Mouse (Mus musculus) MEL (cell line): ENCODE data around the gene Myom1. TPM values are rescaled to one million over a fixed set of nuclear protein-coding genes. Genes with fewer than 3 reads are reported as not detected.

ENCODE experiments used
- DNase-seq: peaks from one replicate; pipeline ENCODE4 v3.0.0; 2011; ENCODE audit warnings: low read depth, low spot score
- H3K27ac ChIP-seq: 2 replicates; pipeline ENCODE4 v1.5.1; 2012; ENCODE audit warnings: low read depth, mild to moderate bottlenecking, control low read depth, low read length, moderate library complexity; ENCODE audit not compliant: control insufficient read depth
- H3K27me3 ChIP-seq, 2 experiments: fragments of 150-350 bp in 1 of 2; sonication (generic) in 1 of 2; 2 replicates each; pipeline ENCODE4 v1.6.1; 2012; ENCODE audit warnings: low read length in 2 of 2, mild to moderate bottlenecking in 2 of 2, improper control_type of control experiment in 1 of 2, moderate library complexity in 1 of 2; ENCODE audit not compliant: insufficient read depth in 2 of 2, control insufficient read depth in 1 of 2
- H3K36me3 ChIP-seq, 2 experiments: 2 replicates each; pipeline ENCODE4 v1.6.1; 2012 to 2014; ENCODE audit warnings: low read length in 2 of 2, improper control_type of control experiment in 1 of 2, inconsistent platforms in 1 of 2, mild to moderate bottlenecking in 1 of 2; ENCODE audit not compliant: insufficient read depth in 2 of 2, control insufficient read depth in 1 of 2
- H3K4me1 ChIP-seq, 2 experiments: fragments of 150-350 bp in 1 of 2; sonication (generic) in 1 of 2; 2 replicates each; pipeline ENCODE4 v1.6.1; 2012; ENCODE audit warnings: low read length in 2 of 2, improper control_type of control experiment in 1 of 2, mild to moderate bottlenecking in 1 of 2; ENCODE audit not compliant: insufficient read depth in 2 of 2, control insufficient read depth in 1 of 2
- H3K4me3 ChIP-seq, 2 experiments: fragments of 150-350 bp in 1 of 2; sonication (generic) in 1 of 2; 2 replicates each; pipeline ENCODE4 v1.5.1; 2012; ENCODE audit warnings: low read depth in 2 of 2, low read length in 2 of 2, mild to moderate bottlenecking in 2 of 2, moderate library complexity in 2 of 2, control low read depth in 1 of 2, improper control_type of control experiment in 1 of 2; ENCODE audit not compliant: control insufficient read depth in 1 of 2, insufficient read depth in 1 of 2
- H3K79me2 ChIP-seq: 2 replicates; pipeline ENCODE4 v1.6.1; 2012; ENCODE audit warnings: mild to moderate bottlenecking, low read length, moderate library complexity; ENCODE audit not compliant: control insufficient read depth, poor library complexity, insufficient read depth
- H3K9ac ChIP-seq: 2 replicates; pipeline ENCODE4 v1.6.1; 2012; ENCODE audit warnings: low read depth, mild to moderate bottlenecking, control low read depth, low read length, moderate library complexity; ENCODE audit not compliant: control insufficient read depth, poor library complexity, severe bottlenecking
- H3K9me3 ChIP-seq: fragments of 150-350 bp; sonication (generic); replicated peaks from 2 replicates; pipeline ENCODE4 v1.6.1; 2012; ENCODE audit warnings: mild to moderate bottlenecking, low read length, improper control_type of control experiment, moderate library complexity; ENCODE audit not compliant: insufficient read depth
- BHLHE40 ChIP-seq: IDR thresholded peaks from 2 replicates; pipeline ENCODE4 v1.6.1; 2012; ENCODE audit warnings: low read depth, mild to moderate bottlenecking, inconsistent platforms, low read length, improper control_type of control experiment, borderline replicate concordance
- CTCF ChIP-seq, 3 experiments: IDR thresholded peaks in 2 of 3; conservative IDR thresholded peaks in 1 of 3; 2 replicates each; pipeline ENCODE4 v1.5.1; 2011 to 2012; ENCODE audit warnings: low read length in 3 of 3, low read depth in 2 of 3, mild to moderate bottlenecking in 2 of 3, improper control_type of control experiment in 1 of 3, inconsistent platforms in 1 of 3, mixed read lengths in 1 of 3, moderate library complexity in 1 of 3; ENCODE audit not compliant: control insufficient read depth in 1 of 3, insufficient read depth in 1 of 3, poor library complexity in 1 of 3, severe bottlenecking in 1 of 3
- E2F4 ChIP-seq: IDR thresholded peaks from 2 replicates; pipeline ENCODE4 v1.6.1; 2011; ENCODE audit warnings: low read depth, low read length, improper control_type of control experiment, borderline replicate concordance
- ELF1 ChIP-seq: IDR thresholded peaks from 2 replicates; pipeline ENCODE4 v1.6.1; 2014; ENCODE audit warnings: low read depth, mild to moderate bottlenecking, inconsistent platforms, low read length, improper control_type of control experiment, moderate library complexity
- EP300 ChIP-seq, 2 experiments: IDR thresholded peaks; 2 replicates each; pipeline ENCODE4 v1.6.1; 2011; ENCODE audit warnings: improper control_type of control experiment in 2 of 2, low read length in 2 of 2, low read depth in 1 of 2, mild to moderate bottlenecking in 1 of 2
- ETS1 ChIP-seq: IDR thresholded peaks from 2 replicates; pipeline ENCODE4 v1.6.1; 2012; ENCODE audit warnings: low read depth, mild to moderate bottlenecking, inconsistent platforms, low read length, improper control_type of control experiment, moderate library complexity
- GABPA ChIP-seq: IDR thresholded peaks from 2 replicates; pipeline ENCODE4 v1.6.1; 2012; ENCODE audit warnings: low read depth, mild to moderate bottlenecking, inconsistent platforms, low read length, improper control_type of control experiment, moderate library complexity
- HCFC1 ChIP-seq: IDR thresholded peaks from 2 replicates; pipeline ENCODE4 v1.6.1; 2012; ENCODE audit warnings: low read depth, mild to moderate bottlenecking, inconsistent platforms, low read length, improper control_type of control experiment, moderate library complexity
- JUND ChIP-seq: IDR thresholded peaks from 2 replicates; pipeline ENCODE4 v1.6.1; 2011; ENCODE audit warnings: low read depth, mild to moderate bottlenecking, improper control_type of control experiment, low read length
- KAT2A ChIP-seq: conservative IDR thresholded peaks from 2 replicates; pipeline ENCODE4 v1.6.1; 2012; ENCODE audit warnings: low read depth, low read length, improper control_type of control experiment, inconsistent platforms
- MAZ ChIP-seq: IDR thresholded peaks from 2 replicates; pipeline ENCODE4 v1.6.1; 2012; ENCODE audit warnings: low read depth, mild to moderate bottlenecking, inconsistent platforms, low read length, improper control_type of control experiment
- MXI1 ChIP-seq: IDR thresholded peaks from 2 replicates; pipeline ENCODE4 v1.6.1; 2011; ENCODE audit warnings: mild to moderate bottlenecking, low read depth, low read length, improper control_type of control experiment
- MYB ChIP-seq: IDR thresholded peaks from 2 replicates; pipeline ENCODE4 v1.6.1; 2011; ENCODE audit warnings: mild to moderate bottlenecking, low read depth, low read length, improper control_type of control experiment
- NELFE ChIP-seq: IDR thresholded peaks from 2 replicates; pipeline ENCODE4 v1.6.1; 2011; ENCODE audit warnings: low read depth, low read length, improper control_type of control experiment
- NRF1 ChIP-seq: IDR thresholded peaks from 2 replicates; pipeline ENCODE4 v1.6.1; 2014; ENCODE audit warnings: low read depth, mild to moderate bottlenecking, inconsistent platforms, low read length, improper control_type of control experiment, moderate library complexity; ENCODE audit not compliant: poor library complexity, insufficient read depth, severe bottlenecking
- POLR2AphosphoS2 ChIP-seq: IDR thresholded peaks from 2 replicates; pipeline ENCODE4 v1.6.1; 2011; ENCODE audit warnings: low read length, improper control_type of control experiment
- POLR2AphosphoS5 ChIP-seq: IDR thresholded peaks from 2 replicates; pipeline ENCODE4 v1.6.1; 2012; ENCODE audit warnings: low read depth, borderline replicate concordance, mild to moderate bottlenecking, inconsistent platforms, low read length, moderate library complexity, mixed read lengths
- RCOR1 ChIP-seq: IDR thresholded peaks from 2 replicates; pipeline ENCODE4 v1.6.1; 2012; ENCODE audit warnings: low read depth, mild to moderate bottlenecking, inconsistent platforms, low read length, improper control_type of control experiment
- TCF12 ChIP-seq: IDR thresholded peaks from 2 replicates; pipeline ENCODE4 v1.6.1; 2014; ENCODE audit warnings: low read depth, mild to moderate bottlenecking, inconsistent platforms, low read length, improper control_type of control experiment, moderate library complexity
- ZKSCAN1 ChIP-seq: IDR thresholded peaks from 2 replicates; pipeline ENCODE4 v1.6.1; 2012; ENCODE audit warnings: low read depth, mild to moderate bottlenecking, inconsistent platforms, low read length, improper control_type of control experiment, moderate library complexity
- ZMIZ1 ChIP-seq: IDR thresholded peaks from 2 replicates; pipeline ENCODE4 v1.6.1; 2012; ENCODE audit warnings: low read depth, mild to moderate bottlenecking, inconsistent platforms, low read length, improper control_type of control experiment, moderate library complexity
- polyA plus RNA-seq, 2 experiments: library from polyadenylated mRNA; stranded (reverse) in 1 of 2; unstranded in 1 of 2; fragments of >175 nt in 1 of 2; fragments of >200 nt in 1 of 2; gene quantifications; 2 replicates each; pipeline versions ENCODE4 v1.2.1 to v1.2.4; 2012; ENCODE audit warnings: low replicate concordance in 2 of 2, low read depth in 1 of 2; ENCODE audit not compliant: insufficient read length in 2 of 2, insufficient read depth in 1 of 2, missing spikeins in 1 of 2
- total RNA-seq: library from RNA; depleted of rRNA; stranded (reverse); fragments of 300-350 nt; gene quantifications from 2 replicates; pipeline ENCODE4 v1.2.3, GENCODE M21; 2012

Gene Myom1
- total and polyA plus RNA-seq, 3 experiments = 0.65 to 0.79 TPM; not detected in 1

DNA sequence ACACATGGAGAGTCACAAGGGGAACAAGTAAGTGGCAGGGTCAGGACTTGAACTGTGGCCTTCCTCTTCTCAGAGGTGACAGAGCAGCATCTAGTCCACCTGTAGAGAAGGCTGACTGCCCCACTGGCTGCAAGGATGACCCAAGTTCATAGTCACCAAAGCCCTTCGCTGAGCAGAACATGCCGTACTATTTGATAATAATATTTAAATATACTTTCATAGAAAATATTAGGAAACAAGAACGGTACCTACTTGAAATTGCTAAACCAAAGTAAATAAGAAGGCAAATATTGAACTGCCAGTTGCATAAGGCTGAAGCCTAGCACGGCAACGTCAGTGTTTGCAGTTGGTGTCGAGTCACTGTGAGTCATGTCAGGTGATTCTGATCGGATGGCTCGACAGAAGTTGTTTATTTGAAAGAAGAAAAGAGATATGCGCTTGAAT is 86.6 kb downstream of the Myom1 start (continued):
- TF ChIP-seq RCOR1 = 0 out of 2 replicates have a peak, but pooled peaks have one; percentile 29
- 0 out of 2 replicates have a peak, but pooled peaks have one; percentile 26 for TF ChIP-seq HCFC1
- TF ChIP-seq, all 39 proteins: peak for 13

DNA sequence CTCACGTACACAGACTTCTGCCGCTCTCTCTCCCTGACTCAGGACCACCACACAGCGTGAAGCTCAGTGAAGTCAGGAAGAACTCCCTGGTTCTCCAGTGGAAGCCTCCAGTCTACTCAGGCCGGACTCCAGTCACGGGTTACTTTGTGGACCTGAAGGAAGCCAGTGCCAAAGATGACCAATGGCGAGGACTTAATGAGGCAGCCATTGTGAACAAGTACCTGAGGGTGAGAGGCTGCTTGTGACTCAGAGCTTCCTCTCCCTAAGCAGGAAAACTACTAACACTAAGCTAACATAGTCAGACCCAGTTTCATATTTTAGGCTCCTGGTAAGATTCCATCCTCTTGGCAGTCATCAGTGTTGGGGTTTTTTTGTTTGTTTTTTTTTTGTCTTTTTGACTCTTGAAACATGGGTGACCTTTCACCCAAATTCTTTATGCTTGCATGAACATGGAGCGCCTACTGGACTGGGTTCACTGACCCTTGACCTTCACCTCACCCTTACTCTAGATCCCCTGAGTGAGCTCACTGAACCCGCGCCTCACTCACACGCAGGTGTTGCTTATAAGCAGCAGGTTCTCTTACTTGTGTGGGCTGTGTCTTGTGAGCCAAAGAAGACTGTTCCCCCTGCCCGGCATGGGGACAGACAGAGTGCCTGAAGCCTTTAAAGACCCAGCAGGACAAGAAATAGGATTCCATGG is 87.5 kb downstream of the Myom1 start:
- Histone ChIP-seq H3K9ac (no peak overlapping the region), H3K27ac (no peak overlapping the region; the same call in 1 of the 2 replicates), H3K4me1 (peaks cover 14 to 19% of the 10 kb centered on the region in 2 experiments), H3K9me3 (no peaks in the 10 kb centered on the region), H3K4me3 (no peak overlapping the region), H3K36me3 (peaks cover 0 to 14% of the 10 kb centered on the region in 2 experiments; a peak in 2 of 4 replicates), H3K79me2 (no peaks in the 10 kb centered on the region), H3K27me3 (no peaks in the 10 kb centered on the region)
- no peak for TF ChIP-seq ETS1
- no peak for TF ChIP-seq ELF1
- TF ChIP-seq CTCF (IDR thresholded peaks at IDR 0.05 in 2 of 3, conservative IDR thresholded peaks at IDR 0.05 in 1 of 3; ENCODE audit: control insufficient read depth in 1 of 3, insufficient read depth in 1 of 3, low read depth in 2 of 3, low read length in 3 of 3, poor library complexity in 1 of 3, severe bottlenecking in 1 of 3) = no peak
- no peak for TF ChIP-seq NELFE
- TF ChIP-seq E2F4 = no peak
- TF ChIP-seq MXI1 = no peak
- no peak for TF ChIP-seq POLR2AphosphoS5
- no peak for TF ChIP-seq TCF12
- no peak for TF ChIP-seq KAT2A
- no peak for TF ChIP-seq BHLHE40
- no peak for TF ChIP-seq MYB
- TF ChIP-seq MAZ = no peak
- TF ChIP-seq JUND = no peak
- TF ChIP-seq NRF1 = no peak
- TF ChIP-seq POLR2AphosphoS2 = no peak
- TF ChIP-seq ZMIZ1 = no peak
- no peak for DNase-seq

DNA sequence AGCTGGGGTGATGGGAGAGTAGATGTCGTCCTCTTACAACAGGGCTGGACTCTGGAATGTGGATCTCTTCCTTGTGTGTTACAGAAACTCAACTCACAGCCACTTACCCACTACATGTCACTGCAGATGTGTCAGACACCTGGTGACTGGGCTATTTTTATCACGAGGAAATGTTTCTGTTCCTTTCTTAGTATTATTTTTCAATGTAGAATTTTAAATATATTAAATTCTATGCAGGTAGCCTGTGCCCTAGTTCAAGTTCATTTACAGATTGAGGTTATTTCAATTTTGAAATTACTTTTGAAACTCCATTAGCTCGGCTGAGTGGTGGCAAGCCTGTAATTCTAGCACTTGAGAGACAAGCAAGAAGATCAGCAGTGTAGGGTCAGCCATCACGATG is 88.6 kb downstream of the Myom1 start:
- TF ChIP-seq EP300 (IDR thresholded peaks at IDR 0.05; ENCODE audit: low read depth in 1 of 2, low read length in 2 of 2) (no peak), MAZ (no peak), GABPA (no peak), NRF1 (no peak), TCF12 (no peak), KAT2A (no peak), ETS1 (no peak), ELF1 (no peak), ZKSCAN1 (no peak), JUND (no peak)
- no peak overlapping the region for H3K4me3 ChIP-seq
- H3K79me2 ChIP-seq = no peaks in the 10 kb centered on the region
- no peaks in the 10 kb centered on the region for H3K9me3 ChIP-seq
- H3K4me1 ChIP-seq = peaks cover 14 to 19% of the 10 kb centered on the region in 2 experiments
- H3K27ac ChIP-seq = no peak overlapping the region
- no peak overlapping the region for H3K9ac ChIP-seq
- peaks cover 0 to 14% of the 10 kb centered on the region in 2 experiments; a peak in 2 of 4 replicates for H3K36me3 ChIP-seq
- H3K27me3 ChIP-seq = no peaks in the 10 kb centered on the region
- no peak for DNase-seq
